Mouse (Mus musculus): ENCODE data around the gene Tmem132a. TPM values are rescaled to one million over a fixed set of nuclear protein-coding genes. Genes with fewer than 3 reads are reported as not detected.
A peak's percentile ranks its signal among the peaks of the same experiment; 100 is the strongest.

The Tmem132a gene
- total and polyA plus RNA-seq, 3 experiments = 2.9 to 22.9 TPM; not detected in 1

GRCm38 (mm10) chr19:10907891-10908290 lies 38.2 kb upstream of the Tmem132a start:
- H3K36me3 ChIP-seq (replicated peaks in 1 of 2; ENCODE audit: control insufficient read depth in 1 of 2, insufficient read depth in 1 of 2, low read length in 1 of 2) = peaks cover 48 to 72% of the 10 kb centered on the region in 2 experiments
- no peak overlapping the region for H3K4me2 ChIP-seq (ENCODE audit: insufficient read depth, low read depth, poor library complexity, severe bottlenecking)
- H3K4me1 ChIP-seq (ENCODE audit: control insufficient read depth in 1 of 2, insufficient read depth in 2 of 2) = no peaks in the 10 kb centered on the region
- no peaks in the 10 kb centered on the region for H3K79me2 ChIP-seq (replicated peaks; ENCODE audit: control insufficient read depth, extremely low read depth, insufficient read depth, poor library complexity, severe bottlenecking)
- dilution Hi-C loops (cut with MboI; ENCODE audit: extremely low pct_ligation_motif_present, extremely low pct_unique_long_range_greater_than_20kb, low sequenced_read_pairs) (no loop called here), in situ Hi-C loops (cut with MboI; ENCODE audit: low pct_ligation_motif_present, low pct_unique_long_range_greater_than_20kb, low sequenced_read_pairs) (no loop called here)
- H3K9ac ChIP-seq (ENCODE audit: insufficient read depth, low read depth) = no peak overlapping the region
- peak; percentile 62 for DNase-seq (ENCODE audit: extremely low read depth)
- H3K4me3 ChIP-seq (replicated peaks in 1 of 3; ENCODE audit: low read depth in 2 of 3, low read length in 2 of 3, poor library complexity in 1 of 3) = no peak overlapping the region
- TF ChIP-seq SMC3 (IDR thresholded peaks at IDR 0.05; ENCODE audit: low read depth, low read length) (peak; percentile 95), TBP (conservative IDR thresholded peaks at IDR 0.05; ENCODE audit: low read depth, low read length) (no peak), MYC (IDR thresholded peaks at IDR 0.05; ENCODE audit: low read depth, low read length) (0 out of 2 replicates have a peak, but pooled peaks have one; percentile 39), NRF1 (IDR thresholded peaks at IDR 0.05; ENCODE audit: low read depth, low read length) (no peak), ZMIZ1 (IDR thresholded peaks at IDR 0.05; ENCODE audit: low read depth, low read length) (peak; percentile 36; the same call in 1 of the 2 replicates), CHD1 (IDR thresholded peaks at IDR 0.05; ENCODE audit: low read depth, low read length) (no peak), GABPA (IDR thresholded peaks at IDR 0.05; ENCODE audit: insufficient replicate concordance, low read depth, low read length) (no peak), EP300 (IDR thresholded peaks at IDR 0.05; ENCODE audit: low read length) (no peak), MXI1 (IDR thresholded peaks at IDR 0.05; ENCODE audit: low read depth, low read length) (no peak), NELFE (IDR thresholded peaks at IDR 0.05; ENCODE audit: low read depth, low read length) (peak; percentile 38; the same call in 1 of the 2 replicates), JUND (conservative IDR thresholded peaks at IDR 0.05; ENCODE audit: low read depth, low read length) (peak; percentile 12; the same call in 1 of the 2 replicates), HCFC1 (IDR thresholded peaks at IDR 0.05; ENCODE audit: low read depth, low read length) (no peak), RAD21 (IDR thresholded peaks at IDR 0.05; ENCODE audit: low read depth, low read length) (peak; percentile 89), SIN3A (IDR thresholded peaks at IDR 0.05; ENCODE audit: low read length) (0 out of 2 replicates have a peak, but pooled peaks have one; percentile 33), IRF4 (IDR thresholded peaks at IDR 0.05; ENCODE audit: low read depth, low read length) (0 out of 2 replicates have a peak, but pooled peaks have one; percentile 16), RCOR1 (conservative IDR thresholded peaks at IDR 0.05; ENCODE audit: low read depth, low read length) (no peak; the same call in 1 of the 2 replicates), CTCF (conservative IDR thresholded peaks at IDR 0.05 in 1 of 2, IDR thresholded peaks at IDR 0.05 in 1 of 2; ENCODE audit: low read depth in 2 of 2, low read length in 2 of 2) (peak; percentile 94 to 98), ZC3H11A (IDR thresholded peaks at IDR 0.05; ENCODE audit: low read depth, low read length) (peak; percentile 56), CHD2 (IDR thresholded peaks at IDR 0.05; ENCODE audit: low read length) (no peak), POLR2AphosphoS2 (IDR thresholded peaks at IDR 0.05; ENCODE audit: low read depth, low read length) (peak; percentile 34; the same call in 1 of the 2 replicates)
- no peaks in the 10 kb centered on the region for H3K27me3 ChIP-seq (replicated peaks)
- H3K9me3 ChIP-seq (replicated peaks; ENCODE audit: low read length) = no peaks in the 10 kb centered on the region
- H3K27ac ChIP-seq (ENCODE audit: insufficient read depth, low read depth) = no peak overlapping the region

- Histone ChIP-seq H3K36me3 (replicated peaks in 1 of 2; ENCODE audit: control insufficient read depth in 1 of 2, insufficient read depth in 1 of 2, low read length in 1 of 2) (peaks cover 70 to 89% of the 10 kb centered on the region in 2 experiments), H3K4me1 (ENCODE audit: control insufficient read depth in 1 of 2, insufficient read depth in 2 of 2) (no peaks in the 10 kb centered on the region), H3K4me3 (replicated peaks in 1 of 3; ENCODE audit: low read depth in 2 of 3, low read length in 2 of 3, poor library complexity in 1 of 3) (no peak overlapping the region), H3K27ac (ENCODE audit: insufficient read depth, low read depth) (no peak overlapping the region), H3K9me3 (replicated peaks; ENCODE audit: low read length) (no peaks in the 10 kb centered on the region), H3K79me2 (replicated peaks; ENCODE audit: control insufficient read depth, extremely low read depth, insufficient read depth, poor library complexity, severe bottlenecking) (no peaks in the 10 kb centered on the region), H3K9ac (ENCODE audit: insufficient read depth, low read depth) (no peak overlapping the region), H3K4me2 (ENCODE audit: insufficient read depth, low read depth, poor library complexity, severe bottlenecking) (no peak overlapping the region), H3K27me3 (replicated peaks) (no peaks in the 10 kb centered on the region)
- TF ChIP-seq POLR2A (IDR thresholded peaks at IDR 0.05; ENCODE audit: low read depth, low read length) (no peak), EP300 (IDR thresholded peaks at IDR 0.05; ENCODE audit: low read length) (no peak), CHD1 (IDR thresholded peaks at IDR 0.05; ENCODE audit: low read depth, low read length) (no peak), BHLHE40 (IDR thresholded peaks at IDR 0.05; ENCODE audit: low read depth, low read length) (no peak), RCOR1 (conservative IDR thresholded peaks at IDR 0.05; ENCODE audit: low read depth, low read length) (no peak)
- in situ Hi-C loops (cut with MboI; ENCODE audit: low pct_ligation_motif_present, low pct_unique_long_range_greater_than_20kb, low sequenced_read_pairs) (no loop called here), dilution Hi-C loops (cut with MboI; ENCODE audit: extremely low pct_ligation_motif_present, extremely low pct_unique_long_range_greater_than_20kb, low sequenced_read_pairs) (no loop called here)
- no peak for DNase-seq (ENCODE audit: extremely low read depth)
Measured at GRCm38 (mm10) chr19:10905728-10906000, 35.9 kb upstream of the Tmem132a start.
